In genomic region chr13:98486161-98486560, GRCm38 (mm10) we compare ENCODE assay signal across 25 mouse cellular contexts. TPM values are rescaled to one million over a fixed set of nuclear protein-coding genes. Genes with fewer than 3 reads are reported as not detected.
DNase-seq lines count a peak whose midpoint lies in the region.
"Had no signal": no experiment of that assay in that cellular context is flagged by ENCODE, and none has a peak within 500 bp of the region (broad histone marks: within the 10 kb centered on the region; RNA-seq: fewer than 3 reads in every experiment).

No protein-coding gene starts in this region.

- H3K27ac ChIP-seq in heart, embryonic 10.5 days = no peak overlapping the region; the same call in 1 of the 2 replicates
- H3K27ac ChIP-seq: forebrain, embryonic 10.5 days; forebrain, embryonic 13.5 days; heart, embryonic 13.5 days; hindbrain, embryonic 14.5 days; hindbrain, postnatal 0 days had no signal

- H3K36me3 ChIP-seq in heart, embryonic 10.5 days = no peaks in the 10 kb centered on the region
- H3K36me3 ChIP-seq: forebrain, embryonic 10.5 days; heart, embryonic 13.5 days had no signal

- H3K9me3 ChIP-seq in heart, embryonic 10.5 days = no peaks in the 10 kb centered on the region
- H3K9me3 ChIP-seq: forebrain, embryonic 10.5 days; forebrain, embryonic 13.5 days; heart, embryonic 13.5 days had no signal

- H3K4me3 ChIP-seq in heart, embryonic 10.5 days = no peak overlapping the region
- H3K4me3 ChIP-seq: forebrain, embryonic 10.5 days; forebrain, embryonic 13.5 days; heart, embryonic 13.5 days had no signal

- intact Hi-C loops in heart, postnatal 14 days (cut with DNase I) = no loop called here

- peaks cover 14% of the 10 kb centered on the region; the same call in 1 of the 2 replicates for H3K4me1 ChIP-seq in heart, embryonic 10.5 days
- H3K4me1 ChIP-seq: forebrain, embryonic 10.5 days; forebrain, embryonic 13.5 days had no signal

- no peaks in the 10 kb centered on the region; the same call in 1 of the 2 replicates for H3K27me3 ChIP-seq in heart, embryonic 10.5 days (ENCODE audit: insufficient read depth, poor library complexity, severe bottlenecking)
- H3K27me3 ChIP-seq: forebrain, embryonic 13.5 days; Patski had no signal

- WGBS in heart, embryonic 10.5 days = 62% methylated on average over 3 of the region's 3 CpGs

- DNase-seq in adrenal gland, postnatal 10 days = peak; percentile 31
- no peak for DNase-seq in adrenal gland, adult 18-20 months (ENCODE audit: low spot score in 2 of 2)
- DNase-seq in heart, embryonic 10.5 days (ENCODE audit: low spot score) = peak; percentile 66
- no peak for DNase-seq in heart, postnatal 14 days
- peak; percentile 32 for DNase-seq in testis, postnatal 10 days (ENCODE audit: low spot score)
- no peak for DNase-seq in testis, postnatal 14 days (ENCODE audit: low spot score)
- DNase-seq: adrenal gland, adult 8-10 months; adrenal gland, postnatal 36 days; cerebellum, adult 18-20 months; cerebellum, adult 9-10 months; cerebellum, postnatal 36 days; embryo, embryonic 11 days; gastrocnemius, postnatal 10 days; kidney, adult 18-20 months; kidney, adult 9 months had no signal

RNA-seq across cellular contexts. Expression of gene Gm10320, which starts 5.6 kb away (rescaled TPM):
- total RNA-seq in adrenal gland, postnatal 10 days (2021) = under 1 TPM in 1 of 2 experiments, not detected in 1; 0.75 TPM
- not detected for total RNA-seq in adrenal gland, adult 18-20 months (2021)
- 0.48 and 0.82 TPM in 2 replicates for polyA plus RNA-seq in heart, embryonic 10.5 days (2016; fragmentation: Nextera tagmentation; extraction: Ambion mirVana)
- not detected for total RNA-seq in heart, postnatal 14 days (2021)
- total RNA-seq: gastrocnemius, adult 18-20 months; gastrocnemius, postnatal 10 days; gastrocnemius, postnatal 4 days; heart, adult 18-20 months; heart, postnatal 36 days had no signal

Comparison
In these comparisons a context has a peak if more than half of its experiments do, and no peak if none do; other contexts are left out.
1. DNase-seq: peak in adrenal gland, postnatal 10 days (single experiment), heart, embryonic 10.5 days (single experiment) and testis, postnatal 10 days (single experiment); none in adrenal gland, adult 18-20 months (0 of 2), heart, postnatal 14 days (0 of 2) and testis, postnatal 14 days (single experiment).